Mouse (Mus musculus): ENCODE data around the gene Wsb1. TPM values are rescaled to one million over a fixed set of nuclear protein-coding genes. Genes with fewer than 3 reads are reported as not detected.
A peak's percentile ranks its signal among the peaks of the same experiment; 100 is the strongest.

Wsb1 gene
- polyA plus RNA-seq, 1 experiment from 2014 or later = 282 TPM

DNA sequence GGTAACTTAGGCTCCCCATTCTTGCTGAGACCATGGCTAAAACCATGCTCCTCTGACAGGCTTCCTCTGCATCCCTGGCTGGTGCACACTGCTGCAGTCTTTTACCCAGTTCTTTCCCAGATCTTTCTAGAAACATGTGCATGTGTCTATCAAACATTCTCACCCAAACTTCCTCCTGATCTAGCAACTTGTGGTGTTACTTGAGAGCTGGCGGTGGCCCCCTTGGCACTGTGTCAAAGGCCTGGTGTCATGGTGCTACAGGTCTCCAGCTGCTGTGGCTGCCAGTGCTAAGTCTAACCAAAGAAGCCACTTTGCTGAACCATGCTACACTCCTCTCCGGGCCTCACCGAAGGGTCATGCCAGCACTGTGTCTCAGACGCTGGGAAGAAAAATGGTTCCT lies 55.9 kb downstream of the Wsb1 start:
- DNase-seq (ENCODE audit: low spot score) = no peak
- ATAC-seq (replicated peaks; ENCODE audit: low FRiP score, low TSS enrichment, low read depth) = no peak

GRCm38 (mm10) chr11:79197846-79198235 lies 56.6 kb downstream of the Wsb1 start:
- WGBS = 75% methylated on average over 6 of the region's 6 CpGs
- no peaks in the 10 kb centered on the region for H3K27me3 ChIP-seq (replicated peaks; ENCODE audit: control insufficient read depth, insufficient read depth, low read length)
- no peak for DNase-seq (ENCODE audit: low spot score)
- no peaks in the 10 kb centered on the region for H3K36me3 ChIP-seq (ENCODE audit: control insufficient read depth, insufficient read depth, low read length)
- no peak overlapping the region for H3K4me3 ChIP-seq (ENCODE audit: low read depth, low read length)
- no peak overlapping the region for H3K4me2 ChIP-seq (ENCODE audit: low read length)
- H3K27ac ChIP-seq (ENCODE audit: low read depth) = no peak overlapping the region
- H3K9me3 ChIP-seq (ENCODE audit: control insufficient read depth, low read length) = no peaks in the 10 kb centered on the region
- no peak for ATAC-seq (replicated peaks; ENCODE audit: low FRiP score, low TSS enrichment, low read depth)
- H3K9ac ChIP-seq (ENCODE audit: low read length) = no peak overlapping the region
- H3K4me1 ChIP-seq (replicated peaks; ENCODE audit: control insufficient read depth, insufficient read depth, low read length) = peaks cover 13% of the 10 kb centered on the region; the same call in 1 of the 2 replicates

More for the DNA sequence above, 55.9 kb downstream of the Wsb1 start:
- Histone ChIP-seq H3K4me3 (ENCODE audit: low read depth, low read length) (no peak overlapping the region), H3K4me1 (replicated peaks; ENCODE audit: control insufficient read depth, insufficient read depth, low read length) (peaks cover 13% of the 10 kb centered on the region; the same call in 1 of the 2 replicates), H3K4me2 (ENCODE audit: low read length) (no peak overlapping the region), H3K9me3 (ENCODE audit: control insufficient read depth, low read length) (no peaks in the 10 kb centered on the region), H3K36me3 (ENCODE audit: control insufficient read depth, insufficient read depth, low read length) (no peaks in the 10 kb centered on the region), H3K9ac (ENCODE audit: low read length) (no peak overlapping the region), H3K27me3 (replicated peaks; ENCODE audit: control insufficient read depth, insufficient read depth, low read length) (no peaks in the 10 kb centered on the region), H3K27ac (ENCODE audit: low read depth) (no peak overlapping the region)
- WGBS = 83% methylated on average over 4 of the region's 4 CpGs

DNA sequence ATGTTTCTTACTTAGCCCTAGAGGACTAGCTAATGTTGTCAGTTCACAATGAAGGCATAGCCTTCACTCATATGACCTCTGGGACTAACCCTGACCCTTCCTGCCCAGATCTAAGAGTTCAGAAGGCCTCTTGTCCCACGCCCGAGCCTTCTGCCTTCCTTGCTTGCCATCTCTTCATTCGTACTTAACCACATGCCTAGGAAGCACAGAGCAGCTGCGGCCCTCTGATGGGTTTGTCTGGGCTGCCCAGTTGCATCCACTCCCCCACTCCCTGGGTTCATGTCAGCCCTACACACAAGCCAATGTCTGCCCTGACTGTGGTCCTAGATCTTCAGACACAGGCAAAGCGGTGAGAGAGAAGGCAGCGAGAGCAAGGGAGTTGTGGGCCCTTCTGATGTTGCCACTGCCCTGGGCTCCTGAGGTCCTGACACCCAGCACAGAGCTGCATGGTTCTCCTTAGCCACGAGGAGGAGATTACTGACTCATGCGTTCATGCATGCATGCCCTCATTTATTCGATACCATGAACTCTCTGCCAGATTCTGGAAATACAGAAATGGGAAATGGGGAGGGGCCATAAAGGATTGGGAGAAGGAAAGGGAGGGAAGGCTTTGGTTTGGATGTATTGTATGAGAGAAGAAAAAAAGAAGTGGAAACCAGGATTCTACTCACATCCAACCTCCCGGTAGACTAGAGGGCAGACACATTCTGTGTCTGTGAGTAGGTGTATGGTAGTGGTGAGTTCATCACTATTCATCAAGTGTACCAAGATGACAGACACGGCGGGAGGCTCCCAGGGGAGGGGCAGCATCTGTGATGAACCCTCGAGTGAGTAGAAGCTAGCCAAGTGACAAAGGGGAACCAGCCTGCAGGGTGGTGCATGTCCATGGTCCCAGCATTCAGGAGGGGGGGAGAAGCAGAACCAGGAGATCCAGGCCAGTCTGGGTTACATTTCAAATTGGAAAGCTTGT lies 57.3 kb downstream of the Wsb1 start:
- Histone ChIP-seq H3K4me3 (ENCODE audit: low read depth, low read length) (no peak overlapping the region), H3K9ac (ENCODE audit: low read length) (no peak overlapping the region), H3K4me1 (replicated peaks; ENCODE audit: control insufficient read depth, insufficient read depth, low read length) (peaks cover 13% of the 10 kb centered on the region; the same call in 1 of the 2 replicates), H3K27ac (ENCODE audit: low read depth) (no peak overlapping the region), H3K4me2 (ENCODE audit: low read length) (no peak overlapping the region), H3K36me3 (ENCODE audit: control insufficient read depth, insufficient read depth, low read length) (no peaks in the 10 kb centered on the region), H3K9me3 (ENCODE audit: control insufficient read depth, low read length) (no peaks in the 10 kb centered on the region), H3K27me3 (replicated peaks; ENCODE audit: control insufficient read depth, insufficient read depth, low read length) (no peaks in the 10 kb centered on the region)
- DNase-seq (ENCODE audit: low spot score) (no peak), ATAC-seq (replicated peaks; ENCODE audit: low FRiP score, low TSS enrichment, low read depth) (no peak)
- WGBS = 74% methylated on average over 13 of the region's 13 CpGs

- 0 out of 2 replicates have a peak, but pooled peaks have one; percentile 30 for ATAC-seq (replicated peaks; ENCODE audit: low FRiP score, low TSS enrichment, low read depth)
- WGBS = 34% methylated on average over 3 of the region's 3 CpGs
- no peak overlapping the region for H3K4me2 ChIP-seq (ENCODE audit: low read length)
- H3K4me3 ChIP-seq (ENCODE audit: low read depth, low read length) = no peak overlapping the region
- DNase-seq (ENCODE audit: low spot score) = no peak
- H3K27me3 ChIP-seq (replicated peaks; ENCODE audit: control insufficient read depth, insufficient read depth, low read length) = no peaks in the 10 kb centered on the region
- H3K9me3 ChIP-seq (ENCODE audit: control insufficient read depth, low read length) = no peaks in the 10 kb centered on the region
- no peaks in the 10 kb centered on the region for H3K36me3 ChIP-seq (ENCODE audit: control insufficient read depth, insufficient read depth, low read length)
- no peak overlapping the region for H3K27ac ChIP-seq (ENCODE audit: low read depth)
- peaks cover 13% of the 10 kb centered on the region; the same call in 1 of the 2 replicates for H3K4me1 ChIP-seq (replicated peaks; ENCODE audit: control insufficient read depth, insufficient read depth, low read length)
- no peak overlapping the region for H3K9ac ChIP-seq (ENCODE audit: low read length)
These were observed 58.1 kb downstream of the Wsb1 start for GRCm38 (mm10) chr11:79196196-79196869.

- H3K27ac ChIP-seq (ENCODE audit: low read depth) = no peak overlapping the region
- H3K36me3 ChIP-seq (ENCODE audit: control insufficient read depth, insufficient read depth, low read length) = no peaks in the 10 kb centered on the region
- ATAC-seq (replicated peaks; ENCODE audit: low FRiP score, low TSS enrichment, low read depth) (no peak), DNase-seq (ENCODE audit: low spot score) (no peak)
- no peak overlapping the region for H3K4me2 ChIP-seq (ENCODE audit: low read length)
- H3K9me3 ChIP-seq (ENCODE audit: control insufficient read depth, low read length) = no peaks in the 10 kb centered on the region
- H3K4me1 ChIP-seq (replicated peaks; ENCODE audit: control insufficient read depth, insufficient read depth, low read length) = peaks cover 13% of the 10 kb centered on the region; the same call in 1 of the 2 replicates
- WGBS = 100% methylated on average over 1 of the region's 1 CpGs
- no peak overlapping the region for H3K4me3 ChIP-seq (ENCODE audit: low read depth, low read length)
- no peak overlapping the region for H3K9ac ChIP-seq (ENCODE audit: low read length)
- H3K27me3 ChIP-seq (replicated peaks; ENCODE audit: control insufficient read depth, insufficient read depth, low read length) = no peaks in the 10 kb centered on the region
These were observed 62.3 kb downstream of the Wsb1 start for GRCm38 (mm10) chr11:79192176-79192575.

GRCm38 (mm10) chr11:79191214-79191613 lies 63.3 kb downstream of the Wsb1 start:
- no peaks in the 10 kb centered on the region for H3K27me3 ChIP-seq (replicated peaks; ENCODE audit: control insufficient read depth, insufficient read depth, low read length)
- ATAC-seq (replicated peaks; ENCODE audit: low FRiP score, low TSS enrichment, low read depth) (no peak), DNase-seq (ENCODE audit: low spot score) (no peak)
- 0 out of 2 replicates have a peak, but pooled peaks cover 5% of the 10 kb centered on the region for H3K4me1 ChIP-seq (replicated peaks; ENCODE audit: control insufficient read depth, insufficient read depth, low read length)
- H3K9me3 ChIP-seq (ENCODE audit: control insufficient read depth, low read length) = no peaks in the 10 kb centered on the region
- no peaks in the 10 kb centered on the region for H3K36me3 ChIP-seq (ENCODE audit: control insufficient read depth, insufficient read depth, low read length)
- no peak overlapping the region for H3K4me3 ChIP-seq (ENCODE audit: low read depth, low read length)
- no peak overlapping the region for H3K4me2 ChIP-seq (ENCODE audit: low read length)
- WGBS = 67% methylated on average over 4 of the region's 4 CpGs
- no peak overlapping the region for H3K27ac ChIP-seq (ENCODE audit: low read depth)
- no peak overlapping the region for H3K9ac ChIP-seq (ENCODE audit: low read length)

DNA sequence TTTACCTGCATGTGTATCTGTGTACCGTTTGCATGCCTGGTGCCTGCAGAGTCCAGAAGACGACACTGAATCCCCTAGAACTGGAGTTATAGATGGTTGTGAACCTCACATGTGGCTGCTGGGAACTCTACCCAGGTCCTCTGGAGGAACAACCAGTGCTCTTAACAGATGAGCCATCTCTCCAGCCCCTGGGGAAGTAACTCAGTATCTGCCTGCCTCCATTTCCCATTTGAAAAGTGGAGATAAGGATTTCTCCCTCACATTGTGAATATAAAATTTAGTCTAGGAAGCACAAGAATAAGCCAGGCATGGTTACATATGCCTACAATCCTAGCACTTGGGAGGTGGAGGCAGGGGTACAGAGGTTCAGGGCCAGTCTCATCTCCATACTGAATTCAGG lies 64.2 kb downstream of the Wsb1 start:
- ATAC-seq (replicated peaks; ENCODE audit: low FRiP score, low TSS enrichment, low read depth) (no peak), DNase-seq (ENCODE audit: low spot score) (no peak)
- WGBS = 92% methylated on average over 2 of the region's 2 CpGs
- H3K27ac ChIP-seq (ENCODE audit: low read depth) = no peak overlapping the region
- no peaks in the 10 kb centered on the region for H3K27me3 ChIP-seq (replicated peaks; ENCODE audit: control insufficient read depth, insufficient read depth, low read length)
- H3K36me3 ChIP-seq (ENCODE audit: control insufficient read depth, insufficient read depth, low read length) = no peaks in the 10 kb centered on the region
- no peak overlapping the region for H3K4me2 ChIP-seq (ENCODE audit: low read length)
- no peak overlapping the region for H3K4me3 ChIP-seq (ENCODE audit: low read depth, low read length)
- no peaks in the 10 kb centered on the region for H3K9me3 ChIP-seq (ENCODE audit: control insufficient read depth, low read length)
- no peak overlapping the region for H3K9ac ChIP-seq (ENCODE audit: low read length)
- H3K4me1 ChIP-seq (replicated peaks; ENCODE audit: control insufficient read depth, insufficient read depth, low read length) = 0 out of 2 replicates have a peak, but pooled peaks cover 5% of the 10 kb centered on the region
